ENCODE assay signal across 23 mouse cellular contexts in genomic region chr5:122026771-122027170, GRCm38 (mm10). TPM values are rescaled to one million over a fixed set of nuclear protein-coding genes. Genes with fewer than 3 reads are reported as not detected.
DNase-seq lines count a peak whose midpoint lies in the region; ATAC-seq lines count a peak whose summit lies in the region.
"Had no signal": no experiment of that assay in that cellular context is flagged by ENCODE, and none has a peak within 500 bp of the region (broad histone marks: within the 10 kb centered on the region; RNA-seq: fewer than 3 reads in every experiment).

No protein-coding gene starts in this region.

- peak overlapping the region; percentile 33 for H3K4me2 ChIP-seq in liver, embryonic 11.5 days
- H3K4me2 ChIP-seq: embryonic facial prominence, embryonic 12.5 days; forebrain, embryonic 15.5 days; limb, embryonic 15.5 days; neural tube, embryonic 15.5 days; stomach, embryonic 15.5 days had no signal

- no peaks in the 10 kb centered on the region for H3K9me3 ChIP-seq in liver, embryonic 11.5 days (ENCODE audit: control insufficient read depth, low read length)
- H3K9me3 ChIP-seq: forebrain, embryonic 15.5 days; neural tube, embryonic 15.5 days; stomach, embryonic 15.5 days had no signal

- intact Hi-C loops in gastrocnemius, postnatal 14 days (cut with DNase I; ENCODE audit: low total_unique reads) = no loop called here

- no peaks in the 10 kb centered on the region for H3K27me3 ChIP-seq in liver, embryonic 11.5 days (replicated peaks; ENCODE audit: control insufficient read depth, insufficient read depth, low read length)
- H3K27me3 ChIP-seq: embryonic facial prominence, embryonic 12.5 days; forebrain, embryonic 15.5 days; neural tube, embryonic 15.5 days; stomach, embryonic 15.5 days had no signal

- no peaks in the 10 kb centered on the region for H3K4me1 ChIP-seq in liver, embryonic 11.5 days (replicated peaks; ENCODE audit: control insufficient read depth, insufficient read depth, low read length)
- H3K4me1 ChIP-seq: embryonic facial prominence, embryonic 12.5 days; stomach, embryonic 15.5 days had no signal

- 58% methylated on average over 9 of the region's 9 CpGs for WGBS in liver, embryonic 11.5 days

- H3K4me3 ChIP-seq in liver, embryonic 11.5 days (ENCODE audit: low read depth, low read length) = no peak overlapping the region
- H3K4me3 ChIP-seq: embryonic facial prominence, embryonic 12.5 days; forebrain, embryonic 15.5 days; limb, embryonic 15.5 days; neural tube, embryonic 15.5 days; stomach, embryonic 15.5 days had no signal

- DNase-seq in ES-CJ7 (ENCODE audit: low read depth, low spot score) = peak; percentile 34
- no peak for DNase-seq in liver, embryonic 11.5 days (ENCODE audit: low spot score)
- peak; percentile 79 to 87 for DNase-seq in lung, adult 18-20 months
- DNase-seq in lung, postnatal 36 days = peak; percentile 82
- no peak for DNase-seq in urinary bladder, adult 2 months (ENCODE audit: low spot score)
- no peak for DNase-seq in adrenal gland, adult 2 months
- DNase-seq in gastrocnemius, postnatal 14 days = no peak
- DNase-seq: cerebellum, adult 8-10 months; gastrocnemius, postnatal 36 days; kidney, adult 18-20 months; kidney, postnatal 10 days; layer of hippocampus, postnatal 36 days; right cerebral cortex, postnatal 25 days had no signal

- peak overlapping the region; percentile 64 for H3K27ac ChIP-seq in liver, embryonic 11.5 days (ENCODE audit: low read depth, low read length)
- H3K27ac ChIP-seq: embryonic facial prominence, embryonic 12.5 days; forebrain, embryonic 15.5 days; hindbrain, postnatal 0 days; limb, embryonic 15.5 days; neural tube, embryonic 15.5 days; stomach, embryonic 15.5 days had no signal

- no peak overlapping the region for H3K9ac ChIP-seq in liver, embryonic 11.5 days (ENCODE audit: low read depth, low read length)
- H3K9ac ChIP-seq: embryonic facial prominence, embryonic 12.5 days; forebrain, embryonic 15.5 days; limb, embryonic 15.5 days; neural tube, embryonic 15.5 days; stomach, embryonic 15.5 days had no signal

- 0 out of 2 replicates have a peak, but pooled peaks have one; percentile 31 for ATAC-seq in liver, embryonic 11.5 days (replicated peaks; ENCODE audit: low FRiP score)
- ATAC-seq: forebrain, embryonic 15.5 days; hindbrain, postnatal 0 days; midbrain, embryonic 16.5 days had no signal

- H3K36me3 ChIP-seq in liver, embryonic 11.5 days (ENCODE audit: control insufficient read depth, insufficient read depth, low read length) = 0 out of 2 replicates have a peak, but pooled peaks cover 2% of the 10 kb centered on the region
- H3K36me3 ChIP-seq: embryonic facial prominence, embryonic 12.5 days; forebrain, embryonic 15.5 days; G1E; limb, embryonic 15.5 days; neural tube, embryonic 15.5 days; stomach, embryonic 15.5 days had no signal

RNA-seq across cellular contexts. Expression of gene Cux2, which starts 23.1 kb away (rescaled TPM):
- 4.9 and 5.2 TPM in 2 replicates for polyA plus RNA-seq in liver, embryonic 11.5 days (2014; fragmentation: Nextera tagmentation; extraction: Ambion mirVana)
- polyA plus RNA-seq in urinary bladder, adult 2 months (2012; rRNA removed) = 4.7 and 5.1 TPM in 2 replicates
- total RNA-seq in adrenal gland, adult 2 months (2021) = 10 to 100 TPM; 14.4 to 22.0 TPM
- 32.2 and 37.6 TPM in 2 replicates for polyA plus RNA-seq in adrenal gland, adult 2 months (2012; rRNA removed)
- total RNA-seq in gastrocnemius, postnatal 14 days (2021) = 1 to 10 TPM; 1.1 to 1.6 TPM
- total RNA-seq: hematopoietic stem cell, adult 5-6 weeks; megakaryocyte-erythroid progenitor cell, adult 5-6 weeks had no signal
- polyA plus RNA-seq: G1E had no signal

Comparison
In these comparisons a context has a peak if more than half of its experiments do, and no peak if none do; other contexts are left out.
1. DNase-seq: peak in ES-CJ7 (single experiment), lung, adult 18-20 months (2 of 2) and lung, postnatal 36 days (single experiment); none in liver, embryonic 11.5 days (single experiment), urinary bladder, adult 2 months (single experiment), adrenal gland, adult 2 months (single experiment) and gastrocnemius, postnatal 14 days (single experiment).